Mouse (Mus musculus) frontal cortex, postnatal 14 days (tissue): Measurements from ENCODE around the gene Tas2r140.

Experiments used
- DNase-seq, 2 experiments: peaks; one replicate each; pipeline ENCODE4 v3.0.0; 2022; ENCODE audit warnings: low spot score in 2 of 2

Gene Tas2r140

GRCm38 (mm10) chr6:133055716-133056115 is at the start of gene Tas2r140:
Tas2r140 (minus strand) TSS chr6:133055816.
- DNase-seq, result no peak

GRCm38 (mm10) chr6:133104609-133104921 is 48.9 kb upstream of the Tas2r140 start, which contains the start of gene Smim10l1:
Smim10l1 (plus strand) TSS chr6:133104909.
- no peak for DNase-seq

GRCm38 (mm10) chr6:133102430-133102829 is 46.8 kb upstream of the Tas2r140 start:
- no peak for DNase-seq

- DNase-seq, result no peak
These were observed 36.6 kb upstream of the Tas2r140 start for GRCm38 (mm10) chr6:133092226-133092625.

- no peak for DNase-seq
These were observed 18.6 kb downstream of the Tas2r140 start, which contains the start of gene Tas2r103 for GRCm38 (mm10) chr6:133037001-133037400. Tas2r103 (minus strand) TSS chr6:133037101.
